Mouse (Mus musculus): ENCODE measurements at regions not wholly inside any gene's neighbourhood (a gene's known extent, or its start where the extent isn't known, plus 50 kb on each side); places are given as distances from the start of the nearest gene placed in this dataset.

- no peak overlapping the region for H3K4me2 ChIP-seq (ENCODE audit: low read depth)
- no peak overlapping the region for H3K4me3 ChIP-seq
- no peaks in the 10 kb centered on the region for H3K27me3 ChIP-seq (ENCODE audit: control insufficient read depth, insufficient read depth, insufficient read length)
- H3ac ChIP-seq (ENCODE audit: control insufficient read depth, insufficient read length): no peak overlapping the region
- no peak for TF ChIP-seq CEBPB (IDR thresholded peaks at IDR 0.05; ENCODE audit: insufficient read depth, poor library complexity, severe bottlenecking)
- no peak for TF ChIP-seq SRF (IDR thresholded peaks at IDR 0.05; ENCODE audit: control insufficient read depth, insufficient read length, low read depth)
- no peak for TF ChIP-seq POLR2AphosphoS2 (IDR thresholded peaks at IDR 0.05; ENCODE audit: insufficient read length, low read depth)
- no peak for TF ChIP-seq TCF3 (IDR thresholded peaks at IDR 0.05; ENCODE audit: insufficient read length, low read depth)
- TF ChIP-seq MAX (IDR thresholded peaks at IDR 0.05; ENCODE audit: low read depth): no peak
- no peak for TF ChIP-seq E2F4 (IDR thresholded peaks at IDR 0.05; ENCODE audit: insufficient read depth)
- no peak for TF ChIP-seq REST (IDR thresholded peaks at IDR 0.05; ENCODE audit: insufficient read depth, insufficient read length)
- no peak for TF ChIP-seq MYOD1 (IDR thresholded peaks at IDR 0.05; ENCODE audit: control insufficient read depth in 1 of 3, insufficient read length in 2 of 3, low read depth in 2 of 3)
- no peak for TF ChIP-seq MYOG (IDR thresholded peaks at IDR 0.05; ENCODE audit: control insufficient read depth in 1 of 3, insufficient read depth in 1 of 3, insufficient read length in 2 of 3, low read depth in 2 of 3)
- no peak for TF ChIP-seq USF1 (IDR thresholded peaks at IDR 0.05; ENCODE audit: low read depth)
- no peaks in the 10 kb centered on the region for H3K36me3 ChIP-seq (ENCODE audit: control insufficient read depth, insufficient read depth)
- H3K79me2 ChIP-seq (ENCODE audit: control insufficient read depth, insufficient read depth): no peaks in the 10 kb centered on the region
These were observed 149.2 kb downstream of the 1500009L16Rik start for GRCm38 (mm10) chr10:83871736-83872400.

- H3K4me3 ChIP-seq: no peak overlapping the region
- no peaks in the 10 kb centered on the region for H3K36me3 ChIP-seq (ENCODE audit: control insufficient read depth, insufficient read depth)
- H3K79me2 ChIP-seq (ENCODE audit: control insufficient read depth, insufficient read depth): no peaks in the 10 kb centered on the region
- TF ChIP-seq MYOG (IDR thresholded peaks at IDR 0.05; ENCODE audit: control insufficient read depth in 1 of 3, insufficient read depth in 1 of 3, insufficient read length in 2 of 3, low read depth in 2 of 3) (no peak), CEBPB (IDR thresholded peaks at IDR 0.05; ENCODE audit: insufficient read depth, poor library complexity, severe bottlenecking) (no peak), REST (IDR thresholded peaks at IDR 0.05; ENCODE audit: insufficient read depth, insufficient read length) (no peak), MAX (IDR thresholded peaks at IDR 0.05; ENCODE audit: low read depth) (no peak), MYOD1 (IDR thresholded peaks at IDR 0.05; ENCODE audit: control insufficient read depth in 1 of 3, insufficient read length in 2 of 3, low read depth in 2 of 3) (no peak), POLR2A (IDR thresholded peaks at IDR 0.05; ENCODE audit: insufficient read length, low read depth) (no peak), TCF12 (IDR thresholded peaks at IDR 0.05; ENCODE audit: insufficient read depth, poor library complexity, severe bottlenecking) (no peak), SRF (IDR thresholded peaks at IDR 0.05; ENCODE audit: control insufficient read depth, insufficient read length, low read depth) (no peak), TCF3 (IDR thresholded peaks at IDR 0.05; ENCODE audit: insufficient read length, low read depth) (no peak), E2F4 (IDR thresholded peaks at IDR 0.05; ENCODE audit: insufficient read depth) (no peak), USF1 (IDR thresholded peaks at IDR 0.05; ENCODE audit: low read depth) (no peak), POLR2AphosphoS2 (IDR thresholded peaks at IDR 0.05; ENCODE audit: insufficient read length, low read depth) (no peak)
- H3ac ChIP-seq (ENCODE audit: control insufficient read depth, insufficient read length): no peak overlapping the region
- H3K27me3 ChIP-seq (ENCODE audit: control insufficient read depth, insufficient read depth, insufficient read length): no peaks in the 10 kb centered on the region
- no peak overlapping the region for H3K4me2 ChIP-seq (ENCODE audit: low read depth)
These were observed 156.1 kb downstream of the 1500009L16Rik start for GRCm38 (mm10) chr10:83878745-83879144.

GRCm38 (mm10) chr10:83882119-83882890 lies 159.6 kb downstream of the 1500009L16Rik start:
- no peaks in the 10 kb centered on the region for H3K79me2 ChIP-seq (ENCODE audit: control insufficient read depth, insufficient read depth)
- no peaks in the 10 kb centered on the region for H3K36me3 ChIP-seq (ENCODE audit: control insufficient read depth, insufficient read depth)
- no peak overlapping the region for H3K4me3 ChIP-seq
- TF ChIP-seq POLR2A (IDR thresholded peaks at IDR 0.05; ENCODE audit: insufficient read length, low read depth): no peak
- no peak for TF ChIP-seq POLR2AphosphoS2 (IDR thresholded peaks at IDR 0.05; ENCODE audit: insufficient read length, low read depth)
- no peak for TF ChIP-seq CEBPB (IDR thresholded peaks at IDR 0.05; ENCODE audit: insufficient read depth, poor library complexity, severe bottlenecking)
- no peak for TF ChIP-seq REST (IDR thresholded peaks at IDR 0.05; ENCODE audit: insufficient read depth, insufficient read length)
- no peak for TF ChIP-seq TCF3 (IDR thresholded peaks at IDR 0.05; ENCODE audit: insufficient read length, low read depth)
- no peak for TF ChIP-seq MYOG (IDR thresholded peaks at IDR 0.05; ENCODE audit: control insufficient read depth in 1 of 3, insufficient read depth in 1 of 3, insufficient read length in 2 of 3, low read depth in 2 of 3)
- TF ChIP-seq E2F4 (IDR thresholded peaks at IDR 0.05; ENCODE audit: insufficient read depth): no peak
- TF ChIP-seq TCF12 (IDR thresholded peaks at IDR 0.05; ENCODE audit: insufficient read depth, poor library complexity, severe bottlenecking): no peak
- no peak for TF ChIP-seq MYOD1 (IDR thresholded peaks at IDR 0.05; ENCODE audit: control insufficient read depth in 1 of 3, insufficient read length in 2 of 3, low read depth in 2 of 3)
- TF ChIP-seq SRF (IDR thresholded peaks at IDR 0.05; ENCODE audit: control insufficient read depth, insufficient read length, low read depth): no peak
- TF ChIP-seq USF1 (IDR thresholded peaks at IDR 0.05; ENCODE audit: low read depth): no peak
- no peak for TF ChIP-seq MAX (IDR thresholded peaks at IDR 0.05; ENCODE audit: low read depth)
- H3ac ChIP-seq (ENCODE audit: control insufficient read depth, insufficient read length): no peak overlapping the region
- H3K4me2 ChIP-seq (ENCODE audit: low read depth): no peak overlapping the region
- no peaks in the 10 kb centered on the region for H3K27me3 ChIP-seq (ENCODE audit: control insufficient read depth, insufficient read depth, insufficient read length)

- no peak overlapping the region for H3ac ChIP-seq (ENCODE audit: control insufficient read depth, insufficient read length)
- no peaks in the 10 kb centered on the region for H3K79me2 ChIP-seq (ENCODE audit: control insufficient read depth, insufficient read depth)
- no peak overlapping the region for H3K4me2 ChIP-seq (ENCODE audit: low read depth)
- no peak overlapping the region for H3K4me3 ChIP-seq
- TF ChIP-seq CEBPB (IDR thresholded peaks at IDR 0.05; ENCODE audit: insufficient read depth, poor library complexity, severe bottlenecking) (no peak), REST (IDR thresholded peaks at IDR 0.05; ENCODE audit: insufficient read depth, insufficient read length) (no peak), SRF (IDR thresholded peaks at IDR 0.05; ENCODE audit: control insufficient read depth, insufficient read length, low read depth) (no peak), MYOG (IDR thresholded peaks at IDR 0.05; ENCODE audit: control insufficient read depth in 1 of 3, insufficient read depth in 1 of 3, insufficient read length in 2 of 3, low read depth in 2 of 3) (no peak), MYOD1 (IDR thresholded peaks at IDR 0.05; ENCODE audit: control insufficient read depth in 1 of 3, insufficient read length in 2 of 3, low read depth in 2 of 3) (no peak), TCF3 (IDR thresholded peaks at IDR 0.05; ENCODE audit: insufficient read length, low read depth) (no peak), TCF12 (IDR thresholded peaks at IDR 0.05; ENCODE audit: insufficient read depth, poor library complexity, severe bottlenecking) (no peak), MAX (IDR thresholded peaks at IDR 0.05; ENCODE audit: low read depth) (no peak), POLR2A (IDR thresholded peaks at IDR 0.05; ENCODE audit: insufficient read length, low read depth) (no peak), POLR2AphosphoS2 (IDR thresholded peaks at IDR 0.05; ENCODE audit: insufficient read length, low read depth) (no peak), USF1 (IDR thresholded peaks at IDR 0.05; ENCODE audit: low read depth) (no peak), E2F4 (IDR thresholded peaks at IDR 0.05; ENCODE audit: insufficient read depth) (no peak)
- H3K27me3 ChIP-seq (ENCODE audit: control insufficient read depth, insufficient read depth, insufficient read length): no peaks in the 10 kb centered on the region
- H3K36me3 ChIP-seq (ENCODE audit: control insufficient read depth, insufficient read depth): no peaks in the 10 kb centered on the region
These were observed 160.2 kb downstream of the 1500009L16Rik start for GRCm38 (mm10) chr10:83882891-83883185.
